Mouse (Mus musculus): ENCODE results near the gene Mn1.

GRCm38 (mm10) chr5:111506410-111506809, 89.2 kb downstream of the Mn1 start:
- TF ChIP-seq CTCF (IDR thresholded peaks at IDR 0.05; ENCODE audit: low read depth): no peak
- no peak for TF ChIP-seq EP300 (IDR thresholded peaks at IDR 0.05; ENCODE audit: low read depth)

All from liver, postnatal 0 days (tissue).